Mouse (Mus musculus) brain, embryonic 14.5 days (tissue): ENCODE measurements around the gene Smpd1.

Source experiments
- CTCF ChIP-seq: fragments of 200-500 bp; IDR thresholded peaks from 2 replicates; pipeline ENCODE4 v1.5.1; 2012; ENCODE audit warnings: inconsistent platforms, mild to moderate bottlenecking, moderate library complexity, borderline replicate concordance; ENCODE audit not compliant: insufficient read depth, insufficient read length; ENCODE audit errors: extremely low read depth
- POLR2A ChIP-seq: fragments of 200-500 bp; IDR thresholded peaks from 2 replicates; pipeline ENCODE4 v1.6.1; 2012; ENCODE audit warnings: mild to moderate bottlenecking, inconsistent platforms, borderline replicate concordance; ENCODE audit not compliant: poor library complexity, insufficient read depth, insufficient read length, severe bottlenecking; ENCODE audit errors: extremely low read depth

GRCm38 (mm10) chr7:105555571-105555970 lies 1.4 kb downstream of the Smpd1 start:
- no peak for TF ChIP-seq POLR2A
- no peak for TF ChIP-seq CTCF
